Mouse (Mus musculus) liver, embryonic 16.5 days (tissue): ENCODE results near the gene Gm17175. TPM values are rescaled to one million over a fixed set of nuclear protein-coding genes. Genes with fewer than 3 reads are reported as not detected.
"Not testable (repeated sequence)": the region's sequence is repeated elsewhere in the genome, so short reads cannot be mapped to it uniquely, and the experiment has no call there.

Experiments
- ATAC-seq: fragments of 200-750 bp; cut with Nextera tagmentation; 2 replicates; pipeline ENCODE4 v1.8.0; 2017; ENCODE audit warnings: low read depth, mild to moderate bottlenecking, moderate number of reproducible peaks, moderate library complexity
- H3K27ac ChIP-seq: fragments of 300-500 bp; sonication (generic); 2 replicates; pipeline ENCODE4 v1.5.1; 2014; ENCODE audit warnings: mild to moderate bottlenecking, low read length
- H3K27me3 ChIP-seq: fragments of 300-500 bp; sonication (generic); 2 replicates; pipeline ENCODE4 v1.6.1; 2014; ENCODE audit warnings: low read depth, low read length, mixed read lengths; ENCODE audit not compliant: control insufficient read depth, insufficient read depth
- H3K36me3 ChIP-seq: fragments of 300-500 bp; sonication (generic); 2 replicates; pipeline ENCODE4 v1.6.1; 2014; ENCODE audit warnings: mild to moderate bottlenecking; ENCODE audit not compliant: control insufficient read depth, insufficient read depth
- H3K4me1 ChIP-seq: fragments of 300-500 bp; sonication (generic); 2 replicates; pipeline ENCODE4 v1.6.1; 2014; ENCODE audit warnings: low read depth, low read length, mixed read lengths; ENCODE audit not compliant: control insufficient read depth
- H3K4me2 ChIP-seq: fragments of 300-500 bp; sonication (generic); 2 replicates; pipeline ENCODE4 v1.6.1; 2014; ENCODE audit warnings: low read depth, low read length, mixed read lengths
- H3K4me3 ChIP-seq: fragments of 300-500 bp; sonication (generic); 2 replicates; pipeline ENCODE4 v1.5.1; 2014; ENCODE audit warnings: low read depth, mild to moderate bottlenecking, low read length
- H3K9ac ChIP-seq: fragments of 300-500 bp; sonication (generic); 2 replicates; pipeline ENCODE4 v1.6.1; 2014; ENCODE audit warnings: low read depth, low read length
- H3K9me3 ChIP-seq: fragments of 300-500 bp; sonication (generic); replicated peaks from 2 replicates; pipeline ENCODE4 v1.6.1; 2016; ENCODE audit warnings: low read length; ENCODE audit not compliant: control insufficient read depth
- WGBS: fragments of 180-500 bp; shearing (Covaris S2); extraction: QIAGEN DNeasy Blood & Tissue Kit; methylation state at CpG from one replicate; pipeline ENCODE4 v1.1.7; 2014; ENCODE audit not compliant: insufficient replicate concordance; 5-methylcytosine and 5-hydroxymethylcytosine counted together
- polyA plus RNA-seq: library from polyadenylated mRNA; unstranded; fragments of >200 nt; fragmentation: Nextera tagmentation; extraction: Ambion mirVana; gene quantifications from 2 replicates; pipeline ENCODE4 v1.2.1, GENCODE M21; 2015

Gm17175 gene
- polyA plus RNA-seq: not detected in 2 replicates

- not testable (repeated sequence) for H3K9ac ChIP-seq, H3K4me2 ChIP-seq, H3K27me3 ChIP-seq, H3K9me3 ChIP-seq, H3K36me3 ChIP-seq, H3K4me1 ChIP-seq, H3K4me3 ChIP-seq, ATAC-seq, H3K27ac ChIP-seq
- WGBS: 64% methylated on average over 2 of the region's 2 CpGs
Observed at GRCm38 (mm10) chr14:51573963-51574362, at the start of gene Gm17175. Gene Gm17175 (minus strand): TSS chr14:51574063.

GRCm38 (mm10) chr14:51611210-51611609 lies 37.3 kb upstream of the Gm17175 start, which contains the start of gene Gm17078:
Gene Gm17078 (minus strand): TSS chr14:51611310.
- H3K4me1 ChIP-seq: no peaks in the 10 kb centered on the region
- ATAC-seq: no peak
- H3K36me3 ChIP-seq: no peaks in the 10 kb centered on the region
- H3K9ac ChIP-seq: no peak within 1 kb of the TSS
- H3K4me2 ChIP-seq: no peak within 1 kb of the TSS
- H3K27me3 ChIP-seq: no peaks in the 10 kb centered on the region
- no peak within 1 kb of the TSS for H3K4me3 ChIP-seq
- H3K27ac ChIP-seq: no peak within 1 kb of the TSS
- no peaks in the 10 kb centered on the region for H3K9me3 ChIP-seq
- WGBS: 56% methylated on average over 1 of the region's 1 CpGs

- not testable (repeated sequence) for H3K4me1 ChIP-seq, H3K27ac ChIP-seq, H3K27me3 ChIP-seq, H3K36me3 ChIP-seq, H3K4me2 ChIP-seq, H3K9me3 ChIP-seq, ATAC-seq, H3K4me3 ChIP-seq, H3K9ac ChIP-seq
- 69% methylated on average over 4 of the region's 4 CpGs for WGBS
Observed at GRCm38 (mm10) chr14:51592039-51592438, 18.2 kb upstream of the Gm17175 start, which contains the start of gene Gm17174. Gene Gm17174 (minus strand): TSS chr14:51592139.

- Histone ChIP-seq H3K9me3 (no peaks in the 10 kb centered on the region), H3K9ac (no peak within 1 kb of the TSS), H3K4me1 (no peaks in the 10 kb centered on the region), H3K27me3 (no peaks in the 10 kb centered on the region), H3K36me3 (no peaks in the 10 kb centered on the region), H3K4me3 (no peak within 1 kb of the TSS), H3K4me2 (no peak within 1 kb of the TSS), H3K27ac (no peak within 1 kb of the TSS)
- ATAC-seq: no peak
- 72% methylated on average over 4 of the region's 4 CpGs for WGBS
Observed at GRCm38 (mm10) chr14:51552490-51552889, 21.4 kb downstream of the Gm17175 start, which contains the start of gene Gm5622. Gene Gm5622 (plus strand): TSS chr14:51552790.

Other genes with a start within 250 kb of the Gm17175 start
- not detected in 2 replicates for gene Gm7247, start 212.3 kb downstream of the Gm17175 start, polyA plus RNA-seq
- gene Vmn2r88, start 163.2 kb downstream of the Gm17175 start, polyA plus RNA-seq: not detected in 2 replicates
- not detected in 2 replicates for gene Vmn2r89, start 122.2 kb downstream of the Gm17175 start, polyA plus RNA-seq
- 0.14 and 0.20 TPM in 2 replicates for gene Gm5622, start 21.3 kb downstream of the Gm17175 start, polyA plus RNA-seq
- not detected in 2 replicates for gene Gm17174, start 18.1 kb upstream of the Gm17175 start, polyA plus RNA-seq
- gene Gm17078, start 37.2 kb upstream of the Gm17175 start, polyA plus RNA-seq: not detected in 2 replicates
- not detected in 2 replicates for gene Gm4181, start 61.6 kb upstream of the Gm17175 start, polyA plus RNA-seq
- gene Gm17079, start 121.4 kb upstream of the Gm17175 start, polyA plus RNA-seq: not detected in 2 replicates
- not detected in 2 replicates for gene Gm5800, start 143.1 kb upstream of the Gm17175 start, polyA plus RNA-seq
- not detected in 2 replicates for gene Ang4, start 199.5 kb upstream of the Gm17175 start, polyA plus RNA-seq
- not detected in 2 replicates for gene AY358078, start 226.0 kb upstream of the Gm17175 start, polyA plus RNA-seq